Mouse (Mus musculus) hindbrain, embryonic 16.5 days (tissue): ENCODE measurements around the gene Ptpdc1. TPM values are rescaled to one million over a fixed set of nuclear protein-coding genes. Genes with fewer than 3 reads are reported as not detected.

Experiments used
- ATAC-seq: fragments of 200-750 bp; cut with Nextera tagmentation; 2 replicates; pipeline ENCODE4 v1.8.0; 2017; ENCODE audit warnings: moderate TSS enrichment, moderate library complexity
- H3K27ac ChIP-seq: fragments of 300-500 bp; sonication (generic); 2 replicates; pipeline ENCODE4 v1.5.1; 2014; ENCODE audit warnings: low read depth, mild to moderate bottlenecking, control low read depth, low read length, moderate library complexity
- H3K27me3 ChIP-seq: fragments of 300-500 bp; sonication (generic); replicated peaks from 2 replicates; pipeline ENCODE4 v1.6.1; 2014; ENCODE audit warnings: low read length; ENCODE audit not compliant: control insufficient read depth, insufficient read depth
- H3K36me3 ChIP-seq: fragments of 300-500 bp; sonication (generic); 2 replicates; pipeline ENCODE4 v1.6.1; 2014; ENCODE audit warnings: mild to moderate bottlenecking, low read length, moderate library complexity, mixed read lengths; ENCODE audit not compliant: control insufficient read depth, insufficient read depth
- H3K4me1 ChIP-seq: fragments of 300-500 bp; sonication (generic); 2 replicates; pipeline ENCODE4 v1.6.1; 2014; ENCODE audit warnings: low read depth, low read length; ENCODE audit not compliant: control insufficient read depth, insufficient read depth
- H3K4me2 ChIP-seq: fragments of 300-500 bp; sonication (generic); 2 replicates; pipeline ENCODE4 v1.6.1; 2014; ENCODE audit warnings: mild to moderate bottlenecking, low read length, control low read depth, moderate library complexity
- H3K4me3 ChIP-seq: fragments of 300-500 bp; sonication (generic); 2 replicates; pipeline ENCODE4 v1.5.1; 2014; ENCODE audit warnings: mild to moderate bottlenecking, low read length, control low read depth, moderate library complexity
- H3K9ac ChIP-seq: fragments of 300-500 bp; sonication (generic); 2 replicates; pipeline ENCODE4 v1.6.1; 2014; ENCODE audit warnings: low read depth, mild to moderate bottlenecking, control low read depth, low read length, moderate library complexity
- H3K9me3 ChIP-seq: fragments of 300-500 bp; sonication (generic); 2 replicates; pipeline ENCODE4 v1.6.1; 2014; ENCODE audit warnings: mild to moderate bottlenecking, low read length, moderate library complexity; ENCODE audit not compliant: control insufficient read depth
- WGBS: fragments of 180-500 bp; shearing (Covaris S2); extraction: QIAGEN DNeasy Blood & Tissue Kit; methylation state at CpG from one replicate; pipeline ENCODE4 v1.1.7; 2014; 5-methylcytosine and 5-hydroxymethylcytosine counted together
- microRNA counts: library from miRNA; unstranded; fragments of <30 nt; microRNA quantifications from one replicate; lab custom pipeline; 2016
- microRNA-seq: library from miRNA; unstranded; fragments of <30 nt; microRNA quantifications from one replicate; pipeline ENCODE4, GENCODE M21; 2017
- polyA plus RNA-seq: library from polyadenylated mRNA; unstranded; fragments of >200 nt; fragmentation: Nextera tagmentation; extraction: Ambion mirVana; gene quantifications from 2 replicates; pipeline ENCODE4 v1.2.1, GENCODE M21; 2015

The Ptpdc1 gene
- polyA plus RNA-seq, 1 experiment from 2014 or later = 14.7 TPM

DNA sequence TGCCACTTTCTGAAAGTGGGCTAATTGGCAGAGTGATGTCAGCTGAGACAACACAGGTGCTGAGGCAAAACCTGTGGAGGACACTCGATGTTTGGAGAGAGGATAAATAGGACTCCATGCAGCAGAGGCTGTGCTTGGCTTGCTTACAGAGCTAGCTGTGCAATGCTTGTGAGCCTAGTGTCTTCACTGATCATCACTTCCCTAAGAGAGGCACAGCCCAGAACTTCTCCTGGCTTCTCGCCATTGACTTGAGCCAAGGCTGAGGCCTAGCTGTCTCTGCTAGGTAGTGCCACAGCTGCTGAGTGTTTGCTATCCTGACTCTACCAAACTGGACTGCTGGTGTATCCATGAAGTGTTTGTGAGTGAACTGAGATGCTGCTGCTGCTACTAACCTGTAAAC is 94.8 kb downstream of the Ptpdc1 start:
- Histone ChIP-seq H3K27ac (no peak overlapping the region), H3K4me2 (no peak overlapping the region), H3K36me3 (no peaks in the 10 kb centered on the region), H3K4me3 (no peak overlapping the region), H3K27me3 (no peaks in the 10 kb centered on the region), H3K9me3 (no peaks in the 10 kb centered on the region), H3K4me1 (no peaks in the 10 kb centered on the region), H3K9ac (no peak overlapping the region)
- 75% methylated on average over 2 of the region's 2 CpGs for WGBS
- ATAC-seq = peak; percentile 24; the same call in 1 of the 2 replicates

GRCm38 (mm10) chr13:48529028-48529427 is 96.4 kb downstream of the Ptpdc1 start:
- 0 out of 2 replicates have a peak, but pooled peaks have one; percentile 16 for ATAC-seq
- 54% methylated on average over 2 of the region's 2 CpGs for WGBS

GRCm38 (mm10) chr13:48528123-48528871 is 97.2 kb downstream of the Ptpdc1 start:
- no peak overlapping the region for H3K4me2 ChIP-seq
- peak; percentile 83 for ATAC-seq
- no peak overlapping the region for H3K9ac ChIP-seq
- no peaks in the 10 kb centered on the region for H3K9me3 ChIP-seq
- no peaks in the 10 kb centered on the region for H3K27me3 ChIP-seq
- WGBS = 53% methylated on average over 15 of the region's 15 CpGs
- no peaks in the 10 kb centered on the region for H3K36me3 ChIP-seq
- no peaks in the 10 kb centered on the region for H3K4me1 ChIP-seq
- no peak overlapping the region for H3K27ac ChIP-seq
- H3K4me3 ChIP-seq = no peak overlapping the region

More at GRCm38 (mm10) chr13:48529028-48529427, 96.4 kb downstream of the Ptpdc1 start:
- Histone ChIP-seq H3K9me3 (no peaks in the 10 kb centered on the region), H3K27ac (no peak overlapping the region), H3K9ac (no peak overlapping the region), H3K27me3 (no peaks in the 10 kb centered on the region), H3K36me3 (no peaks in the 10 kb centered on the region), H3K4me1 (no peaks in the 10 kb centered on the region), H3K4me3 (no peak overlapping the region), H3K4me2 (no peak overlapping the region)

MicroRNAs encoded within 50 kb of the gene (microRNA counts, 519-probe panel; counts per million panel counts)
- microRNA mmu-let-7a (lab: Ali Mortazavi, UCI) (4,086 counts per million, percentile 98 among the panel's probes with 10 or more counts), microRNA mmu-let-7d (lab: Ali Mortazavi, UCI) (3,979 counts per million, percentile 96 among the panel's probes with 10 or more counts), microRNA mmu-let-7f (lab: Ali Mortazavi, UCI) (3,459 counts per million, percentile 89 among the panel's probes with 10 or more counts)

Small RNA genes within 50 kb of the gene (microRNA-seq; reads per million reads assigned to microRNA genes)
- not detected for gene Gm24111
- 272 reads per million, percentile 63 among the genes with 10 or more reads in this experiment for gene Mirlet7a-1
- 9,159 reads per million, percentile 95 among the genes with 10 or more reads in this experiment for gene Mirlet7d
- gene Mirlet7f-1 = not detected

Other genes with a start within 250 kb of the Ptpdc1 start
- gene Zfp169, start 112.2 kb downstream of the Ptpdc1 start, polyA plus RNA-seq = 5.7 and 7.7 TPM in 2 replicates
- gene A830005F24Rik, start 112.1 kb downstream of the Ptpdc1 start, polyA plus RNA-seq = 3.0 and 4.0 TPM in 2 replicates
- 0.26 TPM in 1 of 2 replicates, not detected in the other for gene Barx1, start 37.3 kb upstream of the Ptpdc1 start, polyA plus RNA-seq
- gene Phf2, start 245.5 kb upstream of the Ptpdc1 start, polyA plus RNA-seq = 6.1 and 7.2 TPM in 2 replicates